Mouse (Mus musculus): ENCODE results near the gene Cbx4. TPM values are rescaled to one million over a fixed set of nuclear protein-coding genes. Genes with fewer than 3 reads are reported as not detected.
A peak's percentile ranks its signal among the peaks of the same experiment; 100 is the strongest.

The Cbx4 gene
- polyA plus RNA-seq, 1 experiment from 2014 or later: 13.2 TPM

GRCm38 (mm10) chr11:119082638-119083599 lies 3.1 kb downstream of the Cbx4 start:
- Histone ChIP-seq H3K27ac (ENCODE audit: poor library complexity, severe bottlenecking) (no peak overlapping the region), H3K4me3 (peak overlapping the region; percentile 83), H3K4me1 (replicated peaks) (peaks cover 78% of the 10 kb centered on the region), H3K36me3 (peaks cover 24% of the 10 kb centered on the region), H3K27me3 (replicated peaks) (peaks cover 46% of the 10 kb centered on the region), H3K9me3 (replicated peaks) (no peaks in the 10 kb centered on the region), H3K4me2 (peak overlapping the region; percentile 95), H3K9ac (peak overlapping the region; percentile 95; the same call in 1 of the 2 replicates)
- WGBS: 35% methylated on average over 20 of the region's 20 CpGs
- no peak for ATAC-seq (ENCODE audit: insufficient number of reproducible peaks, low FRiP score)

GRCm38 (mm10) chr11:119081839-119082637 lies 4.0 kb downstream of the Cbx4 start:
- H3K27ac ChIP-seq (ENCODE audit: poor library complexity, severe bottlenecking): no peak overlapping the region
- H3K4me2 ChIP-seq: no peak overlapping the region
- H3K9ac ChIP-seq: no peak overlapping the region
- peaks cover 37% of the 10 kb centered on the region for H3K27me3 ChIP-seq (replicated peaks)
- peaks cover 27% of the 10 kb centered on the region for H3K36me3 ChIP-seq
- no peaks in the 10 kb centered on the region for H3K9me3 ChIP-seq (replicated peaks)
- WGBS: 35% methylated on average over 21 of the region's 21 CpGs
- no peak for ATAC-seq (ENCODE audit: insufficient number of reproducible peaks, low FRiP score)
- no peak overlapping the region for H3K4me3 ChIP-seq
- peaks cover 69% of the 10 kb centered on the region for H3K4me1 ChIP-seq (replicated peaks)

- peak overlapping the region; percentile 14; the same call in 1 of the 2 replicates for H3K9ac ChIP-seq
- peaks cover 31% of the 10 kb centered on the region for H3K27me3 ChIP-seq (replicated peaks)
- ATAC-seq (ENCODE audit: insufficient number of reproducible peaks, low FRiP score): no peak
- no peaks in the 10 kb centered on the region for H3K9me3 ChIP-seq (replicated peaks)
- no peak overlapping the region for H3K4me3 ChIP-seq
- peaks cover 27% of the 10 kb centered on the region for H3K36me3 ChIP-seq
- H3K4me2 ChIP-seq: no peak overlapping the region
- H3K4me1 ChIP-seq (replicated peaks): peaks cover 63% of the 10 kb centered on the region
- 46% methylated on average over 47 of the region's 47 CpGs for WGBS
- no peak overlapping the region for H3K27ac ChIP-seq (ENCODE audit: poor library complexity, severe bottlenecking)
Measured at GRCm38 (mm10) chr11:119081148-119081838, 4.7 kb downstream of the Cbx4 start.

GRCm38 (mm10) chr11:119080461-119081147 lies 5.4 kb downstream of the Cbx4 start:
- peaks cover 33% of the 10 kb centered on the region for H3K27me3 ChIP-seq (replicated peaks)
- no peak overlapping the region for H3K4me2 ChIP-seq
- WGBS: 48% methylated on average over 33 of the region's 33 CpGs

GRCm38 (mm10) chr11:119079445-119079837 lies 6.6 kb downstream of the Cbx4 start:
- no peaks in the 10 kb centered on the region for H3K9me3 ChIP-seq (replicated peaks)
- peaks cover 59% of the 10 kb centered on the region for H3K4me1 ChIP-seq (replicated peaks)
- H3K27me3 ChIP-seq (replicated peaks): peaks cover 43% of the 10 kb centered on the region
- WGBS: 42% methylated on average over 7 of the region's 7 CpGs
- peak overlapping the region; percentile 68 for H3K27ac ChIP-seq (ENCODE audit: poor library complexity, severe bottlenecking)
- H3K36me3 ChIP-seq: peaks cover 27% of the 10 kb centered on the region
- H3K9ac ChIP-seq: peak overlapping the region; percentile 64
- peak overlapping the region; percentile 17; the same call in 1 of the 2 replicates for H3K4me3 ChIP-seq
- peak overlapping the region; percentile 59 for H3K4me2 ChIP-seq
- ATAC-seq (ENCODE audit: insufficient number of reproducible peaks, low FRiP score): 0 out of 2 replicates have a peak, but pooled peaks have one; percentile 16

More at GRCm38 (mm10) chr11:119080461-119081147, 5.4 kb downstream of the Cbx4 start:
- Histone ChIP-seq H3K4me1 (replicated peaks) (peaks cover 63% of the 10 kb centered on the region), H3K27ac (ENCODE audit: poor library complexity, severe bottlenecking) (no peak overlapping the region), H3K36me3 (peaks cover 27% of the 10 kb centered on the region), H3K9ac (no peak overlapping the region), H3K9me3 (replicated peaks) (no peaks in the 10 kb centered on the region), H3K4me3 (no peak overlapping the region)
- no peak for ATAC-seq (ENCODE audit: insufficient number of reproducible peaks, low FRiP score)

GRCm38 (mm10) chr11:119078691-119079444 lies 7.2 kb downstream of the Cbx4 start:
- peak overlapping the region; percentile 59 for H3K4me2 ChIP-seq
- H3K9me3 ChIP-seq (replicated peaks): no peaks in the 10 kb centered on the region
- peaks cover 48% of the 10 kb centered on the region for H3K27me3 ChIP-seq (replicated peaks)
- peaks cover 54% of the 10 kb centered on the region for H3K4me1 ChIP-seq (replicated peaks)
- WGBS: 5% methylated on average over 25 of the region's 27 CpGs
- peaks cover 27% of the 10 kb centered on the region for H3K36me3 ChIP-seq
- peak overlapping the region; percentile 64 for H3K9ac ChIP-seq
- H3K27ac ChIP-seq (ENCODE audit: poor library complexity, severe bottlenecking): peak overlapping the region; percentile 68
- ATAC-seq (ENCODE audit: insufficient number of reproducible peaks, low FRiP score): peak; percentile 33; the same call in 1 of the 2 replicates
- H3K4me3 ChIP-seq: peak overlapping the region; percentile 17

- no peak overlapping the region for H3K4me3 ChIP-seq
- H3K9ac ChIP-seq: no peak overlapping the region
- peaks cover 27% of the 10 kb centered on the region for H3K36me3 ChIP-seq
- H3K9me3 ChIP-seq (replicated peaks): no peaks in the 10 kb centered on the region
- peaks cover 49% of the 10 kb centered on the region for H3K27me3 ChIP-seq (replicated peaks)
- no peak for ATAC-seq (ENCODE audit: insufficient number of reproducible peaks, low FRiP score)
- H3K4me2 ChIP-seq: no peak overlapping the region
- WGBS: 80% methylated on average over 4 of the region's 4 CpGs
- H3K4me1 ChIP-seq (replicated peaks): peaks cover 43% of the 10 kb centered on the region
- H3K27ac ChIP-seq (ENCODE audit: poor library complexity, severe bottlenecking): no peak overlapping the region
Measured at GRCm38 (mm10) chr11:119077755-119078154, 8.3 kb downstream of the Cbx4 start.

GRCm38 (mm10) chr11:119075805-119076204 lies 10.2 kb downstream of the Cbx4 start:
- H3K4me3 ChIP-seq: no peak overlapping the region
- no peak overlapping the region for H3K9ac ChIP-seq
- no peak overlapping the region for H3K27ac ChIP-seq (ENCODE audit: poor library complexity, severe bottlenecking)
- H3K4me2 ChIP-seq: no peak overlapping the region
- H3K27me3 ChIP-seq (replicated peaks): peaks cover 48% of the 10 kb centered on the region
- ATAC-seq (ENCODE audit: insufficient number of reproducible peaks, low FRiP score): no peak
- WGBS: 83% methylated on average over 5 of the region's 5 CpGs
- peaks cover 24% of the 10 kb centered on the region for H3K4me1 ChIP-seq (replicated peaks)
- peaks cover 8% of the 10 kb centered on the region for H3K36me3 ChIP-seq
- H3K9me3 ChIP-seq (replicated peaks): no peaks in the 10 kb centered on the region

- H3K4me2 ChIP-seq: no peak overlapping the region
- H3K27me3 ChIP-seq (replicated peaks): peaks cover 46% of the 10 kb centered on the region
- no peak overlapping the region for H3K27ac ChIP-seq (ENCODE audit: poor library complexity, severe bottlenecking)
- WGBS: 72% methylated on average over 6 of the region's 6 CpGs
- H3K9me3 ChIP-seq (replicated peaks): peaks cover 7% of the 10 kb centered on the region
- peaks cover 10% of the 10 kb centered on the region for H3K4me1 ChIP-seq (replicated peaks)
- no peak overlapping the region for H3K4me3 ChIP-seq
- H3K9ac ChIP-seq: no peak overlapping the region
- no peak for ATAC-seq (ENCODE audit: insufficient number of reproducible peaks, low FRiP score)
- H3K36me3 ChIP-seq: 0 out of 2 replicates have a peak, but pooled peaks cover 3% of the 10 kb centered on the region
Measured at GRCm38 (mm10) chr11:119073876-119074433, 12.1 kb downstream of the Cbx4 start.
